Mouse (Mus musculus): ENCODE results near the gene 4930595D18Rik.

DNA sequence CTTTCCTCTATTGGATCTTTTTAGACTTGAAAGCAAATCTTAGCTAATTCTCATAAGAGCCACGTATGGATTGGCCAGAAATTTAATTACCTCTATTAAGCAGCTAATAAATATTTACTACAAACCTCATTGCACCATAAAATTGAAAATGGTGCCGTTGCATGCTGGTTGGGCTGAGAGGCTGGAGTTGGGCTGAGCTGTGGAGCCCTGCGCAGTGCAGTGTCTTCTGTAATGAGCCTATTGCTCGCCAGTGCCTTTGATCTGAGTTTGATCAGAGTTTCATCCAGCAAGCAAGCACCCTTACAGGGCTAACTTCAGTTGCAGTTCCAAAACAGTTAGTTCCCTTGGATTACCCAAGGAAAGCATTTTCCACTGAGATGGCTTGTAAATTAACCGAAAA, 30.3 kb downstream of the 4930595D18Rik start:
- TF ChIP-seq POLR2A (IDR thresholded peaks at IDR 0.05; ENCODE audit: low read depth, low read length) (no peak), CTCF (IDR thresholded peaks at IDR 0.05; ENCODE audit: borderline replicate concordance, insufficient read depth, low read length) (no peak)

Measured in embryonic fibroblast, embryonic 13.5 days (primary cell).